Mouse (Mus musculus) heart, embryonic 12.5 days (tissue): ENCODE measurements around the gene Zdhhc7. TPM values are rescaled to one million over a fixed set of nuclear protein-coding genes. Genes with fewer than 3 reads are reported as not detected.

Source experiments
- ATAC-seq: fragments of 200-750 bp; cut with Nextera tagmentation; 2 replicates; pipeline ENCODE4 v1.8.0; 2017; ENCODE audit warnings: moderate TSS enrichment, moderate library complexity; ENCODE audit not compliant: insufficient number of reproducible peaks, low FRiP score
- H3K27ac ChIP-seq: fragments of 300-500 bp; sonication (generic); 2 replicates; pipeline ENCODE4 v1.5.1; 2016; ENCODE audit warnings: mild to moderate bottlenecking, moderate library complexity; ENCODE audit not compliant: poor library complexity, severe bottlenecking
- H3K27me3 ChIP-seq: fragments of 300-500 bp; sonication (generic); replicated peaks from 2 replicates; pipeline ENCODE4 v1.6.1; 2016; ENCODE audit warnings: mild to moderate bottlenecking, moderate library complexity
- H3K36me3 ChIP-seq: fragments of 300-500 bp; sonication (generic); 2 replicates; pipeline ENCODE4 v1.6.1; 2016; ENCODE audit warnings: mild to moderate bottlenecking, moderate library complexity
- H3K4me1 ChIP-seq: fragments of 300-500 bp; sonication (generic); replicated peaks from 2 replicates; pipeline ENCODE4 v1.6.1; 2016; ENCODE audit warnings: mild to moderate bottlenecking
- H3K4me2 ChIP-seq: fragments of 300-500 bp; sonication (generic); 2 replicates; pipeline ENCODE4 v1.6.1; 2016; ENCODE audit warnings: mild to moderate bottlenecking, moderate library complexity
- H3K4me3 ChIP-seq: fragments of 300-500 bp; sonication (generic); 2 replicates; pipeline ENCODE4 v1.5.1; 2016; ENCODE audit warnings: mild to moderate bottlenecking
- H3K9ac ChIP-seq: fragments of 300-500 bp; sonication (generic); 2 replicates; pipeline ENCODE4 v1.6.1; 2016; ENCODE audit warnings: mild to moderate bottlenecking, moderate library complexity
- H3K9me3 ChIP-seq: fragments of 300-500 bp; sonication (generic); replicated peaks from 2 replicates; pipeline ENCODE4 v1.6.1; 2016; ENCODE audit warnings: mild to moderate bottlenecking, moderate library complexity
- WGBS: fragments of 180-500 bp; shearing (Covaris S2); methylation state at CpG from one replicate; pipeline ENCODE4 v1.1.7; 2016; 5-methylcytosine and 5-hydroxymethylcytosine counted together
- polyA plus RNA-seq: library from polyadenylated mRNA; unstranded; fragments of >200 nt; fragmentation: Nextera tagmentation; extraction: Ambion mirVana; gene quantifications from 2 replicates; pipeline ENCODE4 v1.2.1, GENCODE M21; 2016

Gene Zdhhc7
- polyA plus RNA-seq, 1 experiment from 2014 or later = 33.9 TPM

- Histone ChIP-seq H3K27ac (no peak overlapping the region), H3K9me3 (no peaks in the 10 kb centered on the region), H3K4me2 (no peak overlapping the region), H3K9ac (no peak overlapping the region), H3K4me1 (0 out of 2 replicates have a peak, but pooled peaks cover 12% of the 10 kb centered on the region), H3K36me3 (no peaks in the 10 kb centered on the region), H3K4me3 (no peak overlapping the region), H3K27me3 (peaks cover 14% of the 10 kb centered on the region; the same call in 1 of the 2 replicates)
- 62% methylated on average over 19 of the region's 19 CpGs for WGBS
- ATAC-seq = no peak
Measured at GRCm38 (mm10) chr8:120067936-120068668, 33.2 kb downstream of the Zdhhc7 start.

GRCm38 (mm10) chr8:120066226-120066625 is 35.1 kb downstream of the Zdhhc7 start:
- Histone ChIP-seq H3K4me2 (no peak overlapping the region), H3K36me3 (no peaks in the 10 kb centered on the region), H3K27ac (no peak overlapping the region), H3K4me3 (no peak overlapping the region), H3K4me1 (0 out of 2 replicates have a peak, but pooled peaks cover 4% of the 10 kb centered on the region), H3K9ac (no peak overlapping the region), H3K9me3 (no peaks in the 10 kb centered on the region), H3K27me3 (peaks cover 15% of the 10 kb centered on the region; the same call in 1 of the 2 replicates)
- WGBS = 65% methylated on average over 4 of the region's 4 CpGs
- ATAC-seq = no peak

- Histone ChIP-seq H3K9ac (no peak overlapping the region), H3K9me3 (0 out of 2 replicates have a peak, but pooled peaks cover 2% of the 10 kb centered on the region), H3K27me3 (peaks cover 15% of the 10 kb centered on the region), H3K4me1 (0 out of 2 replicates have a peak, but pooled peaks cover 4% of the 10 kb centered on the region), H3K4me2 (no peak overlapping the region), H3K4me3 (no peak overlapping the region), H3K27ac (no peak overlapping the region), H3K36me3 (no peaks in the 10 kb centered on the region)
- WGBS = 87% methylated on average over 8 of the region's 8 CpGs
- no peak for ATAC-seq
Measured at GRCm38 (mm10) chr8:120065611-120066010, 35.7 kb downstream of the Zdhhc7 start.

GRCm38 (mm10) chr8:120063326-120063725 is 38.0 kb downstream of the Zdhhc7 start:
- 0 out of 2 replicates have a peak, but pooled peaks cover 4% of the 10 kb centered on the region for H3K4me1 ChIP-seq
- H3K4me3 ChIP-seq = no peak overlapping the region
- H3K9me3 ChIP-seq = 0 out of 2 replicates have a peak, but pooled peaks cover 6% of the 10 kb centered on the region
- no peak overlapping the region for H3K9ac ChIP-seq
- WGBS = 72% methylated on average over 3 of the region's 3 CpGs
- H3K27me3 ChIP-seq = peaks cover 15% of the 10 kb centered on the region
- no peaks in the 10 kb centered on the region for H3K36me3 ChIP-seq
- H3K27ac ChIP-seq = no peak overlapping the region
- no peak overlapping the region for H3K4me2 ChIP-seq
- ATAC-seq = no peak

GRCm38 (mm10) chr8:120062742-120063141 is 38.5 kb downstream of the Zdhhc7 start:
- H3K27me3 ChIP-seq = peaks cover 15% of the 10 kb centered on the region
- no peak overlapping the region for H3K27ac ChIP-seq
- no peak for ATAC-seq
- 83% methylated on average over 14 of the region's 14 CpGs for WGBS
- no peaks in the 10 kb centered on the region for H3K36me3 ChIP-seq
- no peak overlapping the region for H3K9ac ChIP-seq
- no peak overlapping the region for H3K4me3 ChIP-seq
- no peak overlapping the region for H3K4me2 ChIP-seq
- H3K4me1 ChIP-seq = no peaks in the 10 kb centered on the region
- H3K9me3 ChIP-seq = 0 out of 2 replicates have a peak, but pooled peaks cover 6% of the 10 kb centered on the region

- Histone ChIP-seq H3K4me1 (no peaks in the 10 kb centered on the region), H3K27ac (no peak overlapping the region), H3K27me3 (no peaks in the 10 kb centered on the region; the same call in 1 of the 2 replicates), H3K9ac (no peak overlapping the region), H3K36me3 (no peaks in the 10 kb centered on the region), H3K4me3 (no peak overlapping the region), H3K9me3 (peaks cover 11% of the 10 kb centered on the region; the same call in 1 of the 2 replicates), H3K4me2 (no peak overlapping the region)
- 62% methylated on average over 2 of the region's 2 CpGs for WGBS
- ATAC-seq = no peak
Measured at GRCm38 (mm10) chr8:120057078-120057477, 44.2 kb downstream of the Zdhhc7 start.

GRCm38 (mm10) chr8:120054833-120055232 is 46.4 kb downstream of the Zdhhc7 start:
- no peak overlapping the region for H3K9ac ChIP-seq
- no peak overlapping the region for H3K4me2 ChIP-seq
- H3K36me3 ChIP-seq = no peaks in the 10 kb centered on the region
- H3K4me1 ChIP-seq = peaks cover 12% of the 10 kb centered on the region
- no peak overlapping the region for H3K4me3 ChIP-seq
- no peaks in the 10 kb centered on the region; the same call in 1 of the 2 replicates for H3K27me3 ChIP-seq
- ATAC-seq = no peak
- H3K27ac ChIP-seq = no peak overlapping the region
- 76% methylated on average over 3 of the region's 3 CpGs for WGBS
- H3K9me3 ChIP-seq = peaks cover 5% of the 10 kb centered on the region; the same call in 1 of the 2 replicates

GRCm38 (mm10) chr8:120052318-120052717 is 49.0 kb downstream of the Zdhhc7 start:
- H3K4me2 ChIP-seq = no peak overlapping the region
- no peak overlapping the region for H3K9ac ChIP-seq
- no peak overlapping the region for H3K4me3 ChIP-seq
- no peak overlapping the region for H3K27ac ChIP-seq
- ATAC-seq = no peak
- H3K4me1 ChIP-seq = peaks cover 12% of the 10 kb centered on the region
- H3K27me3 ChIP-seq = peaks cover 9% of the 10 kb centered on the region; the same call in 1 of the 2 replicates
- WGBS = 86% methylated on average over 8 of the region's 8 CpGs
- H3K9me3 ChIP-seq = peaks cover 5% of the 10 kb centered on the region; the same call in 1 of the 2 replicates
- no peaks in the 10 kb centered on the region for H3K36me3 ChIP-seq

- no peak overlapping the region for H3K4me2 ChIP-seq
- H3K4me1 ChIP-seq = peaks cover 16% of the 10 kb centered on the region
- no peaks in the 10 kb centered on the region for H3K36me3 ChIP-seq
- WGBS = 83% methylated on average over 4 of the region's 4 CpGs
- no peak overlapping the region for H3K4me3 ChIP-seq
- no peak overlapping the region for H3K9ac ChIP-seq
- peaks cover 5% of the 10 kb centered on the region; the same call in 1 of the 2 replicates for H3K9me3 ChIP-seq
- no peak for ATAC-seq
- peaks cover 9% of the 10 kb centered on the region; the same call in 1 of the 2 replicates for H3K27me3 ChIP-seq
- no peak overlapping the region for H3K27ac ChIP-seq
Measured at GRCm38 (mm10) chr8:120051908-120052307, 49.4 kb downstream of the Zdhhc7 start.

GRCm38 (mm10) chr8:120051006-120051405 is 50.3 kb downstream of the Zdhhc7 start:
- Histone ChIP-seq H3K4me1 (peaks cover 25% of the 10 kb centered on the region), H3K36me3 (no peaks in the 10 kb centered on the region), H3K27ac (no peak overlapping the region), H3K4me3 (no peak overlapping the region), H3K9ac (no peak overlapping the region), H3K27me3 (peaks cover 9% of the 10 kb centered on the region; the same call in 1 of the 2 replicates), H3K4me2 (no peak overlapping the region; the same call in 1 of the 2 replicates), H3K9me3 (no peaks in the 10 kb centered on the region)
- 54% methylated on average over 4 of the region's 4 CpGs for WGBS
- ATAC-seq = no peak

- peaks cover 9% of the 10 kb centered on the region; the same call in 1 of the 2 replicates for H3K27me3 ChIP-seq
- no peak for ATAC-seq
- no peak overlapping the region for H3K4me3 ChIP-seq
- no peak overlapping the region for H3K27ac ChIP-seq
- WGBS = 72% methylated on average over 10 of the region's 10 CpGs
- H3K9me3 ChIP-seq = no peaks in the 10 kb centered on the region; the same call in 1 of the 2 replicates
- H3K9ac ChIP-seq = no peak overlapping the region
- H3K4me2 ChIP-seq = no peak overlapping the region
- H3K36me3 ChIP-seq = no peaks in the 10 kb centered on the region
- H3K4me1 ChIP-seq = peaks cover 29% of the 10 kb centered on the region
Measured at GRCm38 (mm10) chr8:120050376-120050775, 50.9 kb downstream of the Zdhhc7 start.
